Mouse (Mus musculus) intestine, embryonic 14.5 days (tissue): ENCODE measurements around the gene Sh3gl3. TPM values are rescaled to one million over a fixed set of nuclear protein-coding genes. Genes with fewer than 3 reads are reported as not detected.

Experiments
- ATAC-seq: fragments of 200-750 bp; cut with Nextera tagmentation; replicated peaks from 2 replicates; pipeline ENCODE4 v1.8.0; 2017; ENCODE audit warnings: low read depth, moderate number of reproducible peaks, moderate TSS enrichment, moderate library complexity; ENCODE audit not compliant: low FRiP score, low TSS enrichment
- DNase-seq: peaks from one replicate; pipeline ENCODE4 v3.0.0-alpha.2; 2018; ENCODE audit warnings: low spot score
- H3K27ac ChIP-seq: fragments of 300-500 bp; sonication (generic); 2 replicates; pipeline ENCODE4 v1.5.1; 2014; ENCODE audit warnings: low read depth, mild to moderate bottlenecking, control low read depth
- H3K27me3 ChIP-seq: fragments of 300-500 bp; sonication (generic); replicated peaks from 2 replicates; pipeline ENCODE4 v1.6.1; 2014; ENCODE audit warnings: low read length, control low read depth; ENCODE audit not compliant: control insufficient read depth, insufficient read depth
- H3K36me3 ChIP-seq: fragments of 300-500 bp; sonication (generic); 2 replicates; pipeline ENCODE4 v1.6.1; 2014; ENCODE audit warnings: low read length, control low read depth; ENCODE audit not compliant: control insufficient read depth, insufficient read depth
- H3K4me1 ChIP-seq: fragments of 300-500 bp; sonication (generic); replicated peaks from 2 replicates; pipeline ENCODE4 v1.6.1; 2014; ENCODE audit warnings: low read length, control low read depth, mixed read lengths; ENCODE audit not compliant: control insufficient read depth, insufficient read depth
- H3K4me2 ChIP-seq: fragments of 300-500 bp; sonication (generic); 2 replicates; pipeline ENCODE4 v1.6.1; 2014; ENCODE audit warnings: low read length
- H3K4me3 ChIP-seq: fragments of 300-500 bp; sonication (generic); 2 replicates; pipeline ENCODE4 v1.5.1; 2014; ENCODE audit warnings: low read depth, low read length, control low read depth, mixed read lengths
- H3K9ac ChIP-seq: fragments of 300-500 bp; sonication (generic); 2 replicates; pipeline ENCODE4 v1.6.1; 2014; ENCODE audit warnings: mild to moderate bottlenecking, low read length
- H3K9me3 ChIP-seq: fragments of 300-500 bp; sonication (generic); 2 replicates; pipeline ENCODE4 v1.6.1; 2016; ENCODE audit warnings: low read length, control low read depth; ENCODE audit not compliant: control insufficient read depth
- WGBS: fragments of 180-500 bp; shearing (Covaris S2); extraction: QIAGEN DNeasy Blood & Tissue Kit; methylation state at CpG from one replicate; pipeline ENCODE4 v1.1.7; 2014; 5-methylcytosine and 5-hydroxymethylcytosine counted together
- polyA plus RNA-seq: library from polyadenylated mRNA; unstranded; fragments of >200 nt; fragmentation: Nextera tagmentation; extraction: Ambion mirVana; gene quantifications from 2 replicates; pipeline ENCODE4 v1.2.1, GENCODE M21; 2014

Gene Sh3gl3
- polyA plus RNA-seq, 1 experiment from 2014 or later, result 17.4 TPM

DNA sequence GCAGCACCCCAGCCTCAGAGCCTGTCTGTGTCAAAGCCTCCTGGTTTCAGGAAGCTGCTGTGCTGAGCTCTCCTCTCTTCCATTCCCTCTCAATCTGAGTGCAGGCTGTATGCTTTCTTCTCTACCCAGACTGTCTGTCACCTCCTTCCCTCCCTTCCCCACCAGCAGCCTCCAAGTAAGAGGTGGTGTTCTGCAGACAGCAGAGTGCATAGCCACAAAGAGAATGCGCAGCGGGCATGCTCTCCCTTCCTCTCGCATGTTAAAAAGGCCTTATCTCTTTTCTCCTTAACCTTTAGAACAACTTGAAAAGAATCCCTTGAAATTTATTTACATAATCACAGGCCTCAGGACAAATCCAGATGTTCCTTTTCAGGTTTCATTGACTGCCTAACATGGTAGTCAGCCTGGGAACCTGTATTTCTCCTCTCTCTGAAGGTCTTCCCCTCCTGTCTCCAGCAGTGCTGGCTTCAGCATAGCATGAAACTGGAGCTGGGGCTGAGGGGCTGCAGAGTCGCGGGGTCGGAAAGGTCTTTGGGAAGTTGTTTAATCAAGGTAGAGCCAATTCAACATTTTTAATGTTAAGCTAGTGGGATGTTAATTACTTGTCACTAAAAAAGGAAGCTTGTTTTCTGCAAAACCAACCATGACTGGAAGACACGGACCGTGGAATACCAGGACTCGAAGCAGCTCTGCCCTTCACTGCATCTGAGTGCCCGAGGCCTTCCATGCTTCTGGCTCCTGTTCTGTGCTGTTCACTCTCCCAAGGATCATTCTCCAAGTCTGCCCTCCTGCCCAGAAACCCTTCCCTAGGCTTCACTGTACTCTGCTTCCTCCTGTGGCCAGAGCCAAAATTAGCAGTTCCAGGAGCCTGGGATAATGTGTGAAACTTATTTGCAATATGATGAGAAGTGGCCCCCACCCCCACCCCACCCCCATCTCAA, 50.5 kb downstream of the Sh3gl3 start:
- no peak for ATAC-seq
- WGBS, result 39% methylated on average over 10 of the region's 10 CpGs
- Histone ChIP-seq H3K4me3 (no peak overlapping the region), H3K9ac (no peak overlapping the region), H3K27ac (no peak overlapping the region), H3K4me1 (no peaks in the 10 kb centered on the region), H3K9me3 (no peaks in the 10 kb centered on the region), H3K36me3 (no peaks in the 10 kb centered on the region), H3K4me2 (no peak overlapping the region), H3K27me3 (no peaks in the 10 kb centered on the region)
- DNase-seq, result no peak

DNA sequence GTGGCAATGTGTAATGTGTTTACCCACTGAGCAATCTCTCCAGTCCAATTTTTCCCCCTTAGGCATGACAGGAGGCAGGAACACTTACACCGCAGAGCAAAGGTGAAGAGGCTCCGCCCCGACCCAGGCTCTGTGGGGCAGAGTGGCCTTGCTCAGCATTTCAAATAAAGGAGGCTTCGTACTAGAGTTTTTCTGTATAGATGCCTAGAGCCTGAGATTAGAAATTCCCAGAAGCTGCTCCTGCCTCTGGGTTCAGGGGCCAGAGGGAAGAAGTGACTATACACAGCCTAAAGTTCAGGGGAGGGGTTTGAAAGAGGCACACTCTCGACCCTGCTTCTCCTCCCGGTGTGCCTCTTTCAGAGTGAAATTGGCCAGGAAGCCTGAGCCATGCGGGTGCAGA, 59.6 kb downstream of the Sh3gl3 start:
- H3K36me3 ChIP-seq, result no peaks in the 10 kb centered on the region
- no peak overlapping the region for H3K4me3 ChIP-seq
- H3K9ac ChIP-seq, result no peak overlapping the region
- WGBS, result 67% methylated on average over 7 of the region's 7 CpGs
- no peak overlapping the region for H3K27ac ChIP-seq
- no peak for DNase-seq
- H3K4me2 ChIP-seq, result no peak overlapping the region
- no peaks in the 10 kb centered on the region for H3K9me3 ChIP-seq
- peaks cover 17% of the 10 kb centered on the region for H3K4me1 ChIP-seq
- no peaks in the 10 kb centered on the region for H3K27me3 ChIP-seq
- ATAC-seq, result no peak

DNA sequence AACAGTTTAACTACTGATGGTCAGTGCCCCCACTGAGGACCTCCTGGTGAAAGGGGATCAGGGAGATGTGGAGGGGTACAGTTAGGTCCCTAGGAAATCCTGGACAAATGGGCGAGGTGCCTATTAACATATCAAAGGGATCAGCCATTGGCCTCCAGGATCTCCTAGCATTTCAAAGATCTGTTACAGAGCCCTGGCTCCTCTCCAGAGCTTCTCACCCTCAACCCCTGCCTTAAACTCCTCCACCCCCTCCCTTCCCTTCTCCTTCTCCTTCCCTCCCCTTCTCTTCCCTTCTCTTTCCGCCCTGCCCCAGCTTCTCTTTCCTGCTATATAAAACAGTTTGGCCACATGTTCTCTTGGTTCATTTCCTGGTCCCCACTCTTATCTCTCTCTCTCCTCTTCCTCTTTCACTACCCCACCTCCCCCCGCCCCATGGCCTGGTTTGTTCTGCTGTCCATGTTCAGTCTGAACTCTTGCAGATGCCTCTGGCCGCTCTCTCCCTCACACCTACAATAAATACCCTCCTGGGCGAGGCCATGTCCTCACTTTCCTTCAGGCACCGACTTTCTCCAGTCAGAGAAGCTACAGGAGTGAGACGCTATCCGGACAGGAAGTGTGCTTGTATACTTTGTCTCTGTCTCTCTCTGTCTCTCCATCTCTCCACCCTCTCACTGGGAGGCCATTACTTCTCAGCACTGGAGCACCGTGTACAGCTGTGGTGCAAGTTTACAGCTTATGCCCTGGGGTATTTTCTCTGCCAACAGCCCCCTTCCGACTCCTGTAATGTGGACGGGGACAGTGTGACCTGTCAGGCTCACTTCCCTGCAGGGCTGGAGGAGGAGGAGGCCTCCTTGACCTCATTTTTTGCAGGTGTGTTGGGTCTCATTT, 60.6 kb downstream of the Sh3gl3 start:
- Histone ChIP-seq H3K27ac (no peak overlapping the region), H3K36me3 (no peaks in the 10 kb centered on the region), H3K27me3 (no peaks in the 10 kb centered on the region), H3K9me3 (no peaks in the 10 kb centered on the region), H3K4me2 (no peak overlapping the region), H3K4me1 (peaks cover 17% of the 10 kb centered on the region), H3K9ac (no peak overlapping the region), H3K4me3 (no peak overlapping the region)
- DNase-seq, result no peak
- 37% methylated on average over 11 of the region's 11 CpGs for WGBS
- no peak for ATAC-seq

DNA sequence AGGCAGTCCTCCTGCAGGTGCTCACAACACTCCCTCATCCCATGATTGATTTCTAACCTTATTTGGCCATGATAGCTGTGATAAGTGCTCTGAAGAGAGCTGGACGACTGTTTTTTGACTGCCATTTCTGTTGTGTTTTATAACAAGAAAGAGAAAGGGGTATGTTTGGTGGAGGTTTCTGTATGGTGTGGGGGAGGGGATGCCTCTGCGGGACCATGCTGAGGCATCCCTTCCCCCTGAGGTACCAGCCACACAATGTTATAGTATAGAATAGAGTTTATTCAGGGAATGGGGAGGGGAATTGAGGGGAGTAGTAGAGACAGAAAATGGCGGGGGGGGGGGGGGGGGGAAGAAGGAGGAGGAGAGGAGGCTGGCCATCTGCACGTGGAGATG, 61.3 kb downstream of the Sh3gl3 start:
- no peak overlapping the region for H3K4me3 ChIP-seq
- no peaks in the 10 kb centered on the region for H3K36me3 ChIP-seq
- H3K4me1 ChIP-seq, result peaks cover 17% of the 10 kb centered on the region
- WGBS, result 28% methylated on average over 3 of the region's 4 CpGs
- no peaks in the 10 kb centered on the region for H3K9me3 ChIP-seq
- H3K4me2 ChIP-seq, result no peak overlapping the region
- DNase-seq (no peak), ATAC-seq (no peak)
- H3K9ac ChIP-seq, result no peak overlapping the region
- H3K27ac ChIP-seq, result no peak overlapping the region
- H3K27me3 ChIP-seq, result no peaks in the 10 kb centered on the region

DNA sequence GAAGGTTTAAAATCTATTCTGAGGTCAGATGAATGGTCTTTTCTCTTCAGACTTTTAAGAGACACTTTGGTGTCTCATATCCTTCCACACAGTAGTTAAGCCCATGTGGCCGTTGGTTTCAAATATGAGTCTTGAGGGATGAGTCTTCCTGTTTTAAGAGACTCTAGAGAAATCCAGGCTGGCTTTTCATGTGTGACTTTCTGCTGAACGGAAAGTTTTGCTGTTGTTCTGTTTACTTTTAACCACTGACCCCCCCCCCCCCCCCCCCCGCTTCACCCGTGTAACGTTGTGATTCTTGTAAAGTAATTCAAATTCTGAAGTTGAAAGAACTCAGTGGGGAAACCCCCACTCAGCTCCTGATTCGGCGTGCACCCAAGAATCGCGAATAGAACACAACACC, 61.8 kb downstream of the Sh3gl3 start:
- ATAC-seq (no peak), DNase-seq (no peak)
- 71% methylated on average over 8 of the region's 9 CpGs for WGBS
- H3K9ac ChIP-seq, result no peak overlapping the region
- no peaks in the 10 kb centered on the region for H3K9me3 ChIP-seq
- no peaks in the 10 kb centered on the region for H3K36me3 ChIP-seq
- H3K4me1 ChIP-seq, result peaks cover 17% of the 10 kb centered on the region
- no peaks in the 10 kb centered on the region for H3K27me3 ChIP-seq
- H3K4me2 ChIP-seq, result no peak overlapping the region
- no peak overlapping the region for H3K27ac ChIP-seq
- no peak overlapping the region for H3K4me3 ChIP-seq

DNA sequence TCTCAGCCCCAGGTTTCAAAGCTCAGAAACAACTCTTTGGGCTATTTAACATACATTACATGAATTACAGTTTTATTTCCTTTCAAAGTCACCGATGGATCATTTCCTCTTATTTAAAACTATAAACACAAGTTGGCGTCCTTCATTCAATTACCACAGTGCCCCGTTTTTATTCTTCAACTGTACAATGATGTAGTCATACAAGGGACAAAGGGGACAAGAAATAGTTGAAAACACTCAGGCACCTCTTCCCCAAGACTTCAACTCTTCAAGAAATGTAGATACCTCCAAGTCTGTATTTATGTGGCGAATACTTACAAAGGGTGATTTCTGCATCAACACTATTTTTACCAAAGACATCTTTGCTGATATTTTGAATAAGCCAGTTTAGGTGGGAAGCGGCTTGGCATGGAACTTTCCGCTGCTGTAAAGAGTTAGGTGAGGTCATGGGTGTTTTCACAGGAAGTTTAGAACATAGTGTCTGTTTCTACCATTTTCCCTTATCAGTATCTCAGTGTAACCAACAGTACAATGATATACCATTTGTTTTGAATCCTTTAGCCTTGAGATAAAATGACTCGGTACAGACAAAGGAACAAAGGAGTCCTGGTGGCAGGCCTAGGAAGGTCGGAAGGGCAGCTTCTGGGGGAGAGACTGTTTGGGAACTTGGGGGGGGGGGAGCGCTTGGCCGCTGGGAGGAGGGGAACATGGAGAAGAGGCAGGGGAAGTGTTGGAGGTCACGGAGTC, 62.7 kb downstream of the Sh3gl3 start:
- H3K9ac ChIP-seq, result no peak overlapping the region
- H3K36me3 ChIP-seq, result no peaks in the 10 kb centered on the region
- no peak overlapping the region for H3K4me3 ChIP-seq
- no peaks in the 10 kb centered on the region for H3K9me3 ChIP-seq
- H3K27me3 ChIP-seq, result no peaks in the 10 kb centered on the region
- DNase-seq (no peak), ATAC-seq (no peak)
- 64% methylated on average over 11 of the region's 11 CpGs for WGBS
- no peak overlapping the region for H3K27ac ChIP-seq
- H3K4me2 ChIP-seq, result no peak overlapping the region
- peaks cover 15% of the 10 kb centered on the region for H3K4me1 ChIP-seq

DNA sequence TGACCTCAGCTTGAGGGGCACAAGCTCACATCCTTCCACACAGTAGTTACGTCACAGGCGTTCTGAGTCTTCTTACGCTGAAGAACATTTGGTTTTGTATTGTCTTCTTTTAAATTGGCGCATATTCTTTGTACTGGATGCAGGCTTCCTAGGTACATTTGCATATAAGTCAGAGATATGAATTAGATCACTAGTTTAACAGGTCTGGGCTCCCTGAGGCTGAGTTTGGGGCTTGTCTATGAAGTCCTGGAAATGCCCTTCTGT, 63.2 kb downstream of the Sh3gl3 start:
- Histone ChIP-seq H3K4me1 (peaks cover 12% of the 10 kb centered on the region), H3K9me3 (no peaks in the 10 kb centered on the region), H3K4me3 (no peak overlapping the region), H3K27ac (no peak overlapping the region), H3K36me3 (no peaks in the 10 kb centered on the region), H3K27me3 (no peaks in the 10 kb centered on the region), H3K4me2 (no peak overlapping the region), H3K9ac (no peak overlapping the region)
- no peak for DNase-seq
- no peak for ATAC-seq
- 90% methylated on average over 4 of the region's 4 CpGs for WGBS

DNA sequence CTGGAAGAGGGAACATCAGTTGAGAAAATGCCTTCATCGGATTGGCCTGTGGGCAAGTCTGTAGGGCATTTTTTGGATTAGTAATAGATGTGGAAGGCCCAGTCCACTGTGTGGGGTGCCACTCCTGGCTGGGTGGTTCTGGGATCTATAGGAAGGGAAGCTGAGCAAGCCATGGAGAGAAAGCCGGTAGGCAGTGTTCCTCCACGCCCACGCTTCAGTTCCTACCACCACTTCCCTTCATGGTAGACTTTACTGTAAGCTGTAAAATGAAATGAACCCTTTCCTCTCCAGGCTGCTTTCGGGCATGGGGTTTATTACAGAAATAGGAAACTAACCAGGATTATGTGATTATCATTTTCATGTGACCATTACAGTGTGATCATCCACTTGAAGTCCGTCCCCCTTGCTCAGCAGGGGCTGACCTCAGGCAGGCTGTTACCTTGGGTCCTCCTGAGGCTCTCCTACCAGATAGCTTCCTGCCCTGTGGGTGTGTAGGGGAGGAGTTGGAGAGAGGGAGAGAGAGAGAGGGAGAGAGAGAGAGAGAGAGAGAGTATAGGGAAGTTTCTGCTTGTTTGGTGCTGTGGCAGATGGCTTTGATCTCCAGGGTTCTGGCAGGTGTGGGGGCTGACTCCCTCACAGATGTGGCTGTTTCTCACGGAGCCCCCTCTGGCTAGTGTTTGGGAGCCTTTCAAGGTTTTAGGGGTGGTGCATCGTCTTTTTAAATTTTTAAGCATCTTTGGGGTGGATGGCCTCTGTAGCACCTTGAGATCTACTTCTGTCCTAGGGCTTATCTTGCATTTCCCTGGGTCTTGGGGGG, 67.0 kb downstream of the Sh3gl3 start:
- DNase-seq (no peak), ATAC-seq (no peak)
- H3K27ac ChIP-seq, result no peak overlapping the region
- no peak overlapping the region for H3K4me2 ChIP-seq
- 0 out of 2 replicates have a peak, but pooled peaks cover 2% of the 10 kb centered on the region for H3K4me1 ChIP-seq
- H3K4me3 ChIP-seq, result no peak overlapping the region
- WGBS, result 57% methylated on average over 8 of the region's 8 CpGs
- H3K27me3 ChIP-seq, result no peaks in the 10 kb centered on the region
- no peak overlapping the region for H3K9ac ChIP-seq
- H3K36me3 ChIP-seq, result no peaks in the 10 kb centered on the region
- no peaks in the 10 kb centered on the region for H3K9me3 ChIP-seq
